Mouse (Mus musculus) neural tube, embryonic 13.5 days (tissue): ENCODE results near the gene Slc16a2. TPM values are rescaled to one million over a fixed set of nuclear protein-coding genes. Genes with fewer than 3 reads are reported as not detected.

Experiments used
- ATAC-seq: fragments of 200-750 bp; cut with Nextera tagmentation; 2 replicates; pipeline ENCODE4 v1.8.0; 2017; ENCODE audit warnings: low read depth, mild to moderate bottlenecking, moderate TSS enrichment, moderate library complexity
- H3K27ac ChIP-seq: fragments of 300-500 bp; sonication (generic); replicated peaks from 2 replicates; pipeline ENCODE4 v1.5.1; 2015; ENCODE audit warnings: moderate library complexity, mild to moderate bottlenecking, inconsistent platforms
- H3K27me3 ChIP-seq: fragments of 300-500 bp; sonication (generic); 2 replicates; pipeline ENCODE4 v1.6.1; 2015; ENCODE audit warnings: mild to moderate bottlenecking, inconsistent platforms
- H3K36me3 ChIP-seq: fragments of 300-500 bp; sonication (generic); 2 replicates; pipeline ENCODE4 v1.6.1; 2015; ENCODE audit warnings: mild to moderate bottlenecking, inconsistent platforms
- H3K4me1 ChIP-seq: fragments of 300-500 bp; sonication (generic); replicated peaks from 2 replicates; pipeline ENCODE4 v1.6.1; 2015; ENCODE audit warnings: inconsistent platforms
- H3K4me2 ChIP-seq: fragments of 300-500 bp; sonication (generic); 2 replicates; pipeline ENCODE4 v1.6.1; 2015; ENCODE audit warnings: inconsistent platforms, mild to moderate bottlenecking, moderate library complexity
- H3K4me3 ChIP-seq: fragments of 300-500 bp; sonication (generic); 2 replicates; pipeline ENCODE4 v1.5.1; 2015; ENCODE audit warnings: mild to moderate bottlenecking, inconsistent platforms
- H3K9ac ChIP-seq: fragments of 300-500 bp; sonication (generic); 2 replicates; pipeline ENCODE4 v1.6.1; 2015; ENCODE audit warnings: moderate library complexity, mild to moderate bottlenecking, inconsistent platforms
- H3K9me3 ChIP-seq: fragments of 300-500 bp; sonication (generic); 2 replicates; pipeline ENCODE4 v1.6.1; 2016; ENCODE audit warnings: inconsistent platforms
- WGBS: fragments of 180-500 bp; shearing (Covaris S2); methylation state at CpG from one replicate; pipeline ENCODE4 v1.1.7; 2015; 5-methylcytosine and 5-hydroxymethylcytosine counted together
- polyA plus RNA-seq: library from polyadenylated mRNA; unstranded; fragments of >200 nt; fragmentation: Nextera tagmentation; extraction: Ambion mirVana; gene quantifications from 2 replicates; pipeline ENCODE4 v1.2.1, GENCODE M21; 2015

The Slc16a2 gene
- polyA plus RNA-seq, 1 experiment from 2014 or later, result 19.5 TPM

- Histone ChIP-seq H3K4me3 (no peak overlapping the region), H3K9ac (no peak overlapping the region), H3K4me2 (no peak overlapping the region), H3K36me3 (no peaks in the 10 kb centered on the region), H3K27ac (no peak overlapping the region), H3K27me3 (peaks cover 78% of the 10 kb centered on the region), H3K4me1 (no peaks in the 10 kb centered on the region), H3K9me3 (no peaks in the 10 kb centered on the region)
- no peak for ATAC-seq
- 100% methylated on average over 1 of the region's 1 CpGs for WGBS
Observed at GRCm38 (mm10) chrX:103796961-103797360, 24.8 kb downstream of the Slc16a2 start.

GRCm38 (mm10) chrX:103795506-103795905 lies 26.3 kb downstream of the Slc16a2 start:
- no peaks in the 10 kb centered on the region for H3K4me1 ChIP-seq
- ATAC-seq, result no peak
- H3K4me2 ChIP-seq, result no peak overlapping the region
- no peak overlapping the region for H3K4me3 ChIP-seq
- no peak overlapping the region for H3K27ac ChIP-seq
- no peaks in the 10 kb centered on the region for H3K36me3 ChIP-seq
- no peaks in the 10 kb centered on the region for H3K9me3 ChIP-seq
- H3K27me3 ChIP-seq, result peaks cover 91% of the 10 kb centered on the region
- 59% methylated on average over 5 of the region's 5 CpGs for WGBS
- no peak overlapping the region for H3K9ac ChIP-seq

- no peak for ATAC-seq
- H3K27me3 ChIP-seq, result peaks cover 77% of the 10 kb centered on the region
- H3K36me3 ChIP-seq, result no peaks in the 10 kb centered on the region
- H3K4me2 ChIP-seq, result no peak overlapping the region
- H3K4me3 ChIP-seq, result no peak overlapping the region
- WGBS, result 87% methylated on average over 2 of the region's 2 CpGs
- no peaks in the 10 kb centered on the region for H3K4me1 ChIP-seq
- H3K9me3 ChIP-seq, result no peaks in the 10 kb centered on the region
- H3K27ac ChIP-seq, result no peak overlapping the region
- H3K9ac ChIP-seq, result no peak overlapping the region
Observed at GRCm38 (mm10) chrX:103791329-103791728, 30.5 kb downstream of the Slc16a2 start.

- Histone ChIP-seq H3K4me2 (no peak overlapping the region), H3K4me3 (no peak overlapping the region), H3K36me3 (no peaks in the 10 kb centered on the region), H3K27ac (no peak overlapping the region), H3K9me3 (no peaks in the 10 kb centered on the region), H3K9ac (no peak overlapping the region), H3K4me1 (no peaks in the 10 kb centered on the region), H3K27me3 (peaks cover 69% of the 10 kb centered on the region)
- WGBS, result 72% methylated on average over 2 of the region's 2 CpGs
- ATAC-seq, result no peak
Observed at GRCm38 (mm10) chrX:103785681-103786080, 36.1 kb downstream of the Slc16a2 start.

- no peaks in the 10 kb centered on the region for H3K36me3 ChIP-seq
- H3K4me1 ChIP-seq, result no peaks in the 10 kb centered on the region
- peaks cover 79% of the 10 kb centered on the region for H3K27me3 ChIP-seq
- H3K9ac ChIP-seq, result no peak overlapping the region
- H3K9me3 ChIP-seq, result no peaks in the 10 kb centered on the region
- no peak for ATAC-seq
- H3K27ac ChIP-seq, result no peak overlapping the region
- H3K4me3 ChIP-seq, result no peak overlapping the region
- H3K4me2 ChIP-seq, result no peak overlapping the region
Observed at GRCm38 (mm10) chrX:103776412-103776811, 45.4 kb downstream of the Slc16a2 start.

GRCm38 (mm10) chrX:103746197-103746596 lies 75.6 kb downstream of the Slc16a2 start:
- peaks cover 21% of the 10 kb centered on the region for H3K4me1 ChIP-seq
- 87% methylated on average over 1 of the region's 1 CpGs for WGBS
- no peak overlapping the region for H3K9ac ChIP-seq
- no peak overlapping the region for H3K4me3 ChIP-seq
- no peaks in the 10 kb centered on the region for H3K36me3 ChIP-seq
- peaks cover 68% of the 10 kb centered on the region for H3K27me3 ChIP-seq
- no peak overlapping the region for H3K27ac ChIP-seq
- H3K4me2 ChIP-seq, result no peak overlapping the region
- ATAC-seq, result no peak
- no peaks in the 10 kb centered on the region for H3K9me3 ChIP-seq

- Histone ChIP-seq H3K36me3 (no peaks in the 10 kb centered on the region), H3K9me3 (no peaks in the 10 kb centered on the region), H3K27ac (peak overlapping the region; percentile 79), H3K9ac (no peak overlapping the region), H3K4me2 (0 out of 2 replicates have a peak overlapping the region, but pooled peaks have one; percentile 9), H3K27me3 (peaks cover 78% of the 10 kb centered on the region), H3K4me3 (no peak overlapping the region), H3K4me1 (peaks cover 21% of the 10 kb centered on the region)
- peak; percentile 93 for ATAC-seq
- 32% methylated on average over 7 of the region's 7 CpGs for WGBS
Observed at GRCm38 (mm10) chrX:103744171-103745039, 77.4 kb downstream of the Slc16a2 start.

GRCm38 (mm10) chrX:103742057-103742315 lies 79.8 kb downstream of the Slc16a2 start:
- no peak overlapping the region for H3K27ac ChIP-seq

GRCm38 (mm10) chrX:103741215-103742056 lies 80.3 kb downstream of the Slc16a2 start:
- Histone ChIP-seq H3K4me3 (no peak overlapping the region), H3K4me1 (peaks cover 21% of the 10 kb centered on the region), H3K4me2 (no peak overlapping the region), H3K27ac (no peak overlapping the region; the same call in 1 of the 2 replicates), H3K9me3 (no peaks in the 10 kb centered on the region), H3K36me3 (no peaks in the 10 kb centered on the region), H3K27me3 (peaks cover 84% of the 10 kb centered on the region), H3K9ac (no peak overlapping the region)
- 68% methylated on average over 7 of the region's 13 CpGs for whole genome bisulfite sequencing
- no peak for ATAC-seq

More at GRCm38 (mm10) chrX:103742057-103742315, 79.8 kb downstream of the Slc16a2 start:
- WGBS, result 63% methylated on average over 2 of the region's 2 CpGs
- Histone ChIP-seq H3K4me3 (no peak overlapping the region), H3K4me2 (no peak overlapping the region), H3K27me3 (peaks cover 84% of the 10 kb centered on the region), H3K36me3 (no peaks in the 10 kb centered on the region), H3K9ac (no peak overlapping the region), H3K4me1 (peaks cover 21% of the 10 kb centered on the region), H3K9me3 (no peaks in the 10 kb centered on the region)
- no peak for ATAC-seq

- no peaks in the 10 kb centered on the region for H3K36me3 ChIP-seq
- H3K27ac ChIP-seq, result no peak overlapping the region
- H3K9ac ChIP-seq, result no peak overlapping the region
- H3K4me1 ChIP-seq, result no peaks in the 10 kb centered on the region
- no peak overlapping the region for H3K4me3 ChIP-seq
- WGBS, result 71% methylated on average over 7 of the region's 7 CpGs
- ATAC-seq, result no peak
- H3K27me3 ChIP-seq, result peaks cover 92% of the 10 kb centered on the region
- no peaks in the 10 kb centered on the region for H3K9me3 ChIP-seq
- H3K4me2 ChIP-seq, result no peak overlapping the region
Observed at GRCm38 (mm10) chrX:103734041-103734625, 87.7 kb downstream of the Slc16a2 start.

- no peak for ATAC-seq
- Histone ChIP-seq H3K4me1 (no peaks in the 10 kb centered on the region), H3K36me3 (no peaks in the 10 kb centered on the region), H3K27me3 (peaks cover 89% of the 10 kb centered on the region), H3K27ac (no peak overlapping the region), H3K9me3 (no peaks in the 10 kb centered on the region), H3K9ac (no peak overlapping the region), H3K4me3 (no peak overlapping the region), H3K4me2 (no peak overlapping the region)
- 80% methylated on average over 4 of the region's 4 CpGs for WGBS
Observed at GRCm38 (mm10) chrX:103733091-103733490, 88.7 kb downstream of the Slc16a2 start.

- H3K27ac ChIP-seq, result no peak overlapping the region
- 78% methylated on average over 4 of the region's 4 CpGs for WGBS
- no peaks in the 10 kb centered on the region for H3K9me3 ChIP-seq
- ATAC-seq, result no peak
- no peak overlapping the region for H3K4me2 ChIP-seq
- H3K4me3 ChIP-seq, result no peak overlapping the region
- no peaks in the 10 kb centered on the region for H3K36me3 ChIP-seq
- no peak overlapping the region for H3K9ac ChIP-seq
- peaks cover 85% of the 10 kb centered on the region for H3K27me3 ChIP-seq
- H3K4me1 ChIP-seq, result no peaks in the 10 kb centered on the region
Observed at GRCm38 (mm10) chrX:103732033-103732703, 89.6 kb downstream of the Slc16a2 start.
